Mouse (Mus musculus) CH12.LX (cell line): ENCODE results near the gene Msx2.
A peak's percentile ranks its signal among the peaks of the same experiment; 100 is the strongest.

Source experiments
- CTCF ChIP-seq, 2 experiments: IDR thresholded peaks in 1 of 2; conservative IDR thresholded peaks in 1 of 2; 2 replicates each; pipeline ENCODE4 v1.5.1; 2011 to 2012; ENCODE audit warnings: low read depth in 2 of 2, low read length in 2 of 2, improper control_type of control experiment in 1 of 2, inconsistent platforms in 1 of 2, mild to moderate bottlenecking in 1 of 2, moderate library complexity in 1 of 2
- EP300 ChIP-seq: IDR thresholded peaks from 2 replicates; pipeline ENCODE4 v1.6.1; 2011; ENCODE audit warnings: low read length, improper control_type of control experiment
- HCFC1 ChIP-seq: IDR thresholded peaks from 2 replicates; pipeline ENCODE4 v1.6.1; 2012; ENCODE audit warnings: low read depth, mild to moderate bottlenecking, inconsistent platforms, low read length, improper control_type of control experiment
- POLR2A ChIP-seq: IDR thresholded peaks from 2 replicates; pipeline ENCODE4 v1.6.1; 2011; ENCODE audit warnings: low read depth, mild to moderate bottlenecking, improper control_type of control experiment, low read length
- POLR2AphosphoS2 ChIP-seq: IDR thresholded peaks from 2 replicates; pipeline ENCODE4 v1.6.1; 2011; ENCODE audit warnings: low read depth, low read length, improper control_type of control experiment
- SMC3 ChIP-seq: IDR thresholded peaks from 2 replicates; pipeline ENCODE4 v1.6.1; 2011; ENCODE audit warnings: low read depth, low read length, improper control_type of control experiment
- TCF12 ChIP-seq: IDR thresholded peaks from 2 replicates; pipeline ENCODE4 v1.6.1; 2014; ENCODE audit warnings: low read depth, mild to moderate bottlenecking, inconsistent platforms, low read length, improper control_type of control experiment
- USF1 ChIP-seq: IDR thresholded peaks from 2 replicates; pipeline ENCODE4 v1.6.1; 2014; ENCODE audit warnings: low read depth, mild to moderate bottlenecking, inconsistent platforms, low read length, improper control_type of control experiment
- USF2 ChIP-seq: conservative IDR thresholded peaks from 2 replicates; pipeline ENCODE4 v1.6.1; 2011; ENCODE audit warnings: low read depth, low read length, improper control_type of control experiment
- ZC3H11A ChIP-seq: IDR thresholded peaks from 2 replicates; pipeline ENCODE4 v1.6.1; 2012; ENCODE audit warnings: low read depth, mild to moderate bottlenecking, inconsistent platforms, low read length, improper control_type of control experiment
- ZKSCAN1 ChIP-seq: IDR thresholded peaks from 2 replicates; pipeline ENCODE4 v1.6.1; 2012; ENCODE audit warnings: low read depth, inconsistent platforms, low read length, improper control_type of control experiment, borderline replicate concordance

- TF ChIP-seq EP300 (peak; percentile 72), CTCF (conservative IDR thresholded peaks at IDR 0.05 in 1 of 2, IDR thresholded peaks at IDR 0.05 in 1 of 2; ENCODE audit: low read depth in 2 of 2, low read length in 2 of 2) (no peak), ZC3H11A (no peak), POLR2AphosphoS2 (no peak), HCFC1 (no peak), POLR2A (no peak), ZKSCAN1 (no peak), SMC3 (no peak), TCF12 (no peak), USF1 (no peak), USF2 (no peak)
Measured at GRCm38 (mm10) chr13:53514574-53514973, 41.7 kb upstream of the Msx2 start.
